Mouse (Mus musculus): ENCODE measurements around the gene Blzf1. TPM values are rescaled to one million over a fixed set of nuclear protein-coding genes. Genes with fewer than 3 reads are reported as not detected.

The Blzf1 gene
- total RNA-seq, 2 experiments from 2014 or later: 22.7 to 23.8 TPM

- intact Hi-C loops (cut with DNase I; ENCODE audit: low total_unique reads): no loop called here
- peak; percentile 99 for DNase-seq
These were observed 58.6 kb downstream of the Blzf1 start, which contains the start of gene Slc19a2 for GRCm38 (mm10) chr1:164248465-164249331. Gene Slc19a2 (plus strand): TSS chr1:164249046.

GRCm38 (mm10) chr1:164247971-164248370, 59.3 kb downstream of the Blzf1 start:
- intact Hi-C loops (cut with DNase I; ENCODE audit: low total_unique reads): no loop called here
- DNase-seq: no peak

DNA sequence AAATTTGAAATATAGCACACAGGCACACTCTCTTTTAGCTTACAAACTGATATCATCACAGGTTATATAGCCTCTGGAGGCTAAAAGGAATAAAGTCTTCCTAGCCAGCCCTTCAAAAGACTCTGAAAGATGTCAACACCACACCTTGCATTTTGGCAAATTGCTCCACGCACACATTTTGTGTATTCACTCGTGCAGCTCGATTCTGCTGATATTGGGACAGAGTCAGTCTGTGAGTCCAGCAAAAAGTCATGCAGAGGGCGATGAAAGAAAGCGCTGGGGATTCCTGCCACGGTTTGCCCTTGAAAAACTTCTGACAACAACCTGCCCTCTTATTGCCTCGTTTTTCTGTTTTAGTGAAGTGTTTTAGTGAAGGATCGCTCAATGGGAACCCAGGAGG, 59.8 kb downstream of the Blzf1 start:
- DNase-seq: no peak
- intact Hi-C loops (cut with DNase I; ENCODE audit: low total_unique reads): no loop called here

DNA sequence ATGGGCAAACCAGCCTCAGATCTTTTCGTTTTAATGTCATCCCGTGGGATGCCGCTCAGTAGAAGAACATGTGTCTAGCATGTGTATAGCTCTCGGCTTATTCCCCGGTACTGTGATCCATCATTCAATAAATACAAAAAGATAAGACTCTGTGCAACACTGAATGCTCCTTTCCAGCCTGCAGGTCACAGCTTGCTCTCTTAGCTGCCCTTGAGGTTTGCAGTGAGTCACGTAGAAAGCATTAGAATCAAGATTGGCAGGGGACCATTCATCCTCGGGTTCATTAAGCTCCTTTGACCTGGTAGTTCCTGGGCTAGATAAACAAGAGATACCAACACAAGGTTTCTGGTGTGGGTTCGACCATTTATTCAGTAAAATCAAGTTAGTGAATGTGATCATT, 64.5 kb downstream of the Blzf1 start:
- intact Hi-C loops (cut with DNase I; ENCODE audit: low total_unique reads): no loop called here
- no peak for DNase-seq

DNA sequence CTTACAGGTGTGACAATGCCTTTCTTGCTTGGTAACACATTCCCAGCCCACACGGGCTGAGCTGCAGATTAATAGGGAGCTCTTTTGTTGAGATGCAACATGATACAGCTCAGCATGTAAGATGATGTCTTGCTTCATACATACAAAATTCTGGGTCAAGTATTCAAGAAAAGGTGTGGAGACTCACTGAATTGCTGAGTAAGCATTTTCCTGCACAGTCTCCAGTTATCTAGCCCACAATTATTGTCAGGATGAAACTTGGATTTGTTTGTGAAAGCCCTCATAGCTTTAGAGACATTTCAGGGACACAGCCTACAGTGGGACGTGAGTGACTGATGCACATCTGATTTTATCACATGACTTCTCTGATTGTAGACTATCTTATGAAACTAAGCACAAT, 65.8 kb downstream of the Blzf1 start:
- no peak for DNase-seq
- intact Hi-C loops (cut with DNase I; ENCODE audit: low total_unique reads): no loop called here

Other genes with a start within 250 kb of the Blzf1 start
- gene Sell, start 245.5 kb downstream of the Blzf1 start, total RNA-seq (2021): under 1 TPM; 0.24 to 0.29 TPM
- gene Selp, start 192.2 kb downstream of the Blzf1 start, total RNA-seq (2021): 1 to 10 TPM in 1 of 2 experiments, under 1 TPM in 1; 0.31 to 1.1 TPM
- under 1 TPM; 0.07 to 0.14 TPM for gene F5, start 155.7 kb downstream of the Blzf1 start, total RNA-seq (2021)
- 1 to 10 TPM; 1.8 to 2.6 TPM for gene Slc19a2, start 58.4 kb downstream of the Blzf1 start, total RNA-seq (2021)
- 1 to 10 TPM; 5.5 to 5.7 TPM for gene Ccdc181, start 31.9 kb downstream of the Blzf1 start, total RNA-seq (2021)
- 1 to 10 TPM; 3.0 to 3.1 TPM for gene Nme7, start 3.4 kb downstream of the Blzf1 start, total RNA-seq (2021)
- 100 to 1,000 TPM; 147 to 159 TPM for gene Atp1b1, start 150.9 kb upstream of the Blzf1 start, total RNA-seq (2021)

All from gastrocnemius, postnatal 14 days (tissue).